Mouse (Mus musculus): ENCODE results near the gene Bmpr1b. TPM values are rescaled to one million over a fixed set of nuclear protein-coding genes. Genes with fewer than 3 reads are reported as not detected.

The Bmpr1b gene
- total RNA-seq, 2 experiments from 2014 or later = 0.17 to 0.26 TPM

- intact Hi-C loops (cut with DNase I) = no loop called here
- no peak for DNase-seq (ENCODE audit: low spot score)
Observed at GRCm38 (mm10) chr3:141931372-141932092, 237.7 kb downstream of the Bmpr1b start.

DNA sequence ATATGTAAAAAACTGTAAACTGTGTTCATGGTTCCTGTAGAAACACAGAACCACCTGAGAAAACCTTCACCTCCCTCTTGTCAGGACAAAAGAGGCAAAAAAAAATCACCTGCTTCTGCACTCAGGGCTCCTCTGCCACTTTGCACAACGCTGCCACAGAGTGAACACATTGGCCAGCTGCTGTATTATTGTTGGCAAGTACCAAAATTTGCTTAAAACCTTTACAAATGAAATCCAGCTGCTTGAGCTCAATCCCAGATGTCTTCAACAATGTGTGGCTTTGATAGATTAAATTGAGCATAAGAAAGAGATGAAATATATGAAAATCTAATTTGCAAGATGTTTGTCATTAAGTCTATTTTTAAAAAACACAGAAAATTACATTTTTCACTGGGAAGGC, 245.8 kb downstream of the Bmpr1b start:
- no peak for DNase-seq (ENCODE audit: low spot score)
- intact Hi-C loops (cut with DNase I) = no loop called here

DNA sequence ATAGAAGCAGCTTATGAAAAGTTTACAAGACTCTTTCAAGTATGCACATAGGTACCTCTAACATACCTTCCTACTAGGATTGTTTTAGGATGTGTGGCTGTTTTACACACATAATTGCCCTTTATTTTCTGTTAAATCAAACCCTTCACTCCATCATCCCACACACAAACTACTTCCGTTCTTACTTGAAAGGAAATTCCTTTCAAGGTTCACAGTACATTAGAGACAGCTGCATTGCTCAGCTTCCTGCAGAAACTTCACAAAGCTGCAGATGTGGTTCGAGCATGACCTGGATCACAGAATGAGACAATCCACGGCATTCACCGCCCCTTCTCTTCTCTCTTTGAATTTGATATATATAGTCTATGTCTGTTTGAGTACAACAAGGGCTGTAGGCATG, 248.1 kb downstream of the Bmpr1b start:
- intact Hi-C loops (cut with DNase I) = no loop called here
- DNase-seq (ENCODE audit: low spot score) = no peak

DNA sequence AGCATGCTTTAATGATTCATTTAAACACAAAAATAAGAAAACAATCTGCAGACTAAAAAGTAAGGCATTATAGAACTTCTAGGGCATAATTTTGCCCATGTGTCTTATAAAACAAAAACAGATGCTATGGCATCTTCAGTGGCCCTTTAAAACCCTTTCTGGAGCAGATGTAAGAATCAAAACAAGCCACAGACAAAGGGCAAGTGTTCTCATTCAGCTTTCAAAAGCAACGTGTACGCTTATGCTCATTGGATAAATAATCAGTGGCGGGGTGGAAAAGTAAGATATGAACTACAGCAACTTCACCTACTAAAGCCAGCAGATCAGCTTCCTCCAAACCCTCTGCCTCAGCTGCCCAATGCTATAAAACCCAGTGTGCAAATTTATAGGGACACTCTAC, 249.6 kb downstream of the Bmpr1b start:
- intact Hi-C loops (cut with DNase I) = no loop called here
- no peak for DNase-seq (ENCODE audit: low spot score)

DNA sequence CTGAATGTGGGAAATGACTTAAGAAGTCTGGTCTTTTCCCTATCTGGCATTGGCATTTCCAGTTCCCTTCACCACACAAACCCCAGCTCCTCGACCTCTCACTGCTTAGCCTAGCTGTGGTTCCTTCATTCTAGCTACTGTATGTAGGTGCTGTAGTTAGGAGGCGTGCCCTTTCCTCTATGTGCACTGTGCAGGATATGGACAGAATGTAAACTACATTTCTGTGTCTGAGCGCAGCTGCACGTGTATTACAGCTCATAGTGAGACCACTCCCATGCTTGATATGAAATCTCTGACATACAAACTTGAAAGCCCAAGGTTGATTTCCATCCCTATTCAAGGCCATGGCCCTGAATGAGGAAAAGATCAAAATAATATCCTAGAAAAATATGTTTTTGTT, 252.1 kb downstream of the Bmpr1b start:
- intact Hi-C loops (cut with DNase I) = no loop called here
- DNase-seq (ENCODE audit: low spot score) = no peak

GRCm38 (mm10) chr3:141915995-141916394, 253.2 kb downstream of the Bmpr1b start:
- DNase-seq (ENCODE audit: low spot score) = no peak
- intact Hi-C loops (cut with DNase I) = no loop called here

DNA sequence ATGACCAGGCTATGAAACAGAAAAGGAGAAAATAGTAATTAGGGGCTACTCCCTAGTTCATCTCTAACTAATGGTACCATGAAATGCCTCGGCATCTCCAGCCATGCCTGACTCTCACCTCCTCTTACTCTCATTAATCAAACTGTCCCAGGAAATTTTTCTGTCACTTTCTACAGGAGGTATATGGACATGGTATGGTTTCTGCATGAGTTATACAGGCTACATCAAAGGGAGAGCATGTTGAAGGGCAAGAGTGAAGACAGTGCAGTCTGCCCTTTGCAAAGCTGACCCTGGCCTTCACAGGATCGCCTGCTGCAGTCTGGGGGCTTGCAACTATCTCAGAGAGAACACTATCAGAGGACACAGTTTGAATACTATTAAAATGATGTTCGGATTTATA, 254.6 kb downstream of the Bmpr1b start:
- intact Hi-C loops (cut with DNase I) = no loop called here
- no peak for DNase-seq (ENCODE audit: low spot score)

DNA sequence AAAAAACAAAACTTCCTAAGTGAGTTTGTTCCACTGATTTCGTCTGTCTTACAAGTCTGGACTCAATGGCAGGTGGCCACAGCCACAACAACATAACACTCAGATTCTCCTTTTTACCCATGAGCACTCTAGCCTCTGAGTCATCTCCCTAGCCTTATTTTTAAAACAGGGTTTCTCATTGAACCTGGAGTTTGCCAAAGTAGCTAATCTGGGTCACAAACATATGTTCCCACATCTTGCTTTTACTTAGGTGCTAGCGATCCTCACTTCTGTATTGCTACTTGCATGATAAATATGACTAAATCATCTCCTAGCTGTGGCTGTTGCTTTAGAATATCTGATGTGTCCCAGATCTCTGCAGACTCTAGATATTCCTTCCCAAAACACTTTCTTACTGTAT, 260.1 kb downstream of the Bmpr1b start:
- intact Hi-C loops (cut with DNase I) = no loop called here
- DNase-seq (ENCODE audit: low spot score) = no peak

GRCm38 (mm10) chr3:141905903-141906623, 263.2 kb downstream of the Bmpr1b start:
- DNase-seq (ENCODE audit: low spot score) = no peak
- intact Hi-C loops (cut with DNase I) = no loop called here

GRCm38 (mm10) chr3:141900361-141900760, 268.9 kb downstream of the Bmpr1b start:
- DNase-seq (ENCODE audit: low spot score) = no peak
- intact Hi-C loops (cut with DNase I) = no loop called here

DNA sequence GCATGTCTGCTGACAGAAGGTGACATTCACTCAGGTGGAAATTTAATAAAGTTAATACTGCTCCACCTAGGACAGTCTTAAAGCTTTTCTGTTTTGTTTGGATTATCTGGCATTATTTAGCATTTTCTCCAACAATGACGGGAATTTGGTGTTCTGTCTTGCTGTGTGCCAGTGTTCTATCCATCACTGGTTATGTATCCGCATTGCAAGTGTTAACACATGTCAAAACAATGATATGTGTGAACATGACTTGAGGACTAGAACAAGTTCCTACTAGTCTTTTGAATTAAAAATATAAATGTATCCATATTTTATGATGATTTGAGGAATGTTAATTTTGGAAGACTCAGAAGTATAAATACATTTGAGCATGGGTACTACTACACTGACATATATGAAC, 269.7 kb downstream of the Bmpr1b start:
- DNase-seq (ENCODE audit: low spot score) = no peak
- intact Hi-C loops (cut with DNase I) = no loop called here

DNA sequence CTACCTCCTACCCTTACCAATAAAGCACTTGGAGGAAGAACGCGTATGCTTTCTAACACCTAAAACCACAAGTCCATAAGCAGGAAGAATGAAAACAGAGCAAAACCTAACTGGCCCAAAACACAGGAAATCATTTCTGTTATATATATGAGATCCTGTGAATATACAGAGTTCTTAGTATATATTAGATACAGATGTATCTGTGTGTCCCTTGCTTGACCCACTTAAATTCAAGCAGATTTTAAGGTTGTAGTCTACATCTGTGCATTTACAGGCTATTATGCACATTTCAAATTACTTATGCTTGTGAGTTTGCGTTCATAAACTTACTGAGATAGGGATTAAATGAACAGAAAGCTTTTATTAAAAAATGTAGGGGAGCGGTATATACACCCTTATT, 271.5 kb downstream of the Bmpr1b start:
- DNase-seq (ENCODE audit: low spot score) = no peak
- intact Hi-C loops (cut with DNase I) = no loop called here

GRCm38 (mm10) chr3:141896870-141897554, 272.2 kb downstream of the Bmpr1b start:
- intact Hi-C loops (cut with DNase I) = no loop called here

DNA sequence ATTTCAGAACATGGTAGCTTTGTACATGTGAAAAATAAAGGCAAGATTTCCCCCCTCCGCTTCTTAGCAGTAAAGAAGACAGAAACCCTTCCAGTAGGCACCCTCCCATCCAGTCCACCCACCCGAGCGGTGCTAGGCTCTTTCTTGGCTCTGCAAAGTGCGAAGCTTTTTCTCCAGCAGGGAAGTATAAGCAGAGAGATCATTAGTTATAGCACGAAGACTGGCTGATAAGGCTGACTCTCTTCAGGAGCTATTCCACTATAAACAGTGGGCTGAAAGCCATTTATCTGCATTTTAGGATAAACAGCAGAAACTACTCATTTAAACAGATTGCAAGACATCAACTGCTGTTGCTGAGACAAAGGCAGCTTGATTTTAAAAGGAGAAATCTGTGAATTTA, 274.1 kb downstream of the Bmpr1b start:
- intact Hi-C loops (cut with DNase I) = no loop called here
- DNase-seq (ENCODE audit: low spot score) = no peak

More at GRCm38 (mm10) chr3:141896870-141897554, 272.2 kb downstream of the Bmpr1b start:
- DNase-seq (ENCODE audit: low spot score) = no peak

DNA sequence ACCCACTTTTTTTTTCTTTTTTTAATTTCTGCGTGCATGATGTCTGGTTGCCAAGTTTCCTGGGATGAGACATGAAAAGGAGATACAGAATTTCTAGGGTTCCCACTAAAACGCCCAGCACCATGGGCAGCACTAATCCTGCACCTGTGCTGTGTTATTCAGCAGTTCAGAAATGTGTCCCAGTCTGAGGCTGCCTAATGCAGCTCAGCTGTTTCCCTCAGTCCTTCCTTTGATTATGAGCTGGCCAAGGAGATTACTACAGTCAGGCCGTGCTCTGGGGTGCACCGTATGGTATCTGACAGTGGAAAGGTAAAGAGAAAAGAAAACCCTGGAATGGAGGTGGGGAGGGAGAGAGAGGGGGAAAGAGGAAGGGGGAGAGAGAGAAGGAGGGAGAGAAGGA, 278.6 kb downstream of the Bmpr1b start:
- no peak for DNase-seq (ENCODE audit: low spot score)
- intact Hi-C loops (cut with DNase I) = no loop called here

GRCm38 (mm10) chr3:141887476-141888274, 281.6 kb downstream of the Bmpr1b start:
- DNase-seq (ENCODE audit: low spot score) = no peak
- intact Hi-C loops (cut with DNase I) = loop anchor here (10.0 kb wide), 1 partner anchor 587 kb away; no protein-coding TSS in a partner anchor

- intact Hi-C loops (cut with DNase I) = loop anchor here (10.0 kb wide), 1 partner anchor 591 kb away; no protein-coding TSS in a partner anchor
- DNase-seq (ENCODE audit: low spot score) = no peak
Observed at GRCm38 (mm10) chr3:141884190-141884589, 285.0 kb downstream of the Bmpr1b start.

- intact Hi-C loops (cut with DNase I) = loop anchor here (10.0 kb wide), 1 partner anchor 592 kb away; no protein-coding TSS in a partner anchor
- DNase-seq (ENCODE audit: low spot score) = no peak
Observed at GRCm38 (mm10) chr3:141882496-141882895, 286.7 kb downstream of the Bmpr1b start.

- DNase-seq (ENCODE audit: low spot score) = no peak
- intact Hi-C loops (cut with DNase I) = no loop called here
Observed at GRCm38 (mm10) chr3:141872337-141873042, 296.7 kb downstream of the Bmpr1b start.

All from heart, postnatal 25 days (tissue).